Mouse (Mus musculus) urinary bladder, postnatal 36 days (tissue): ENCODE results near the gene Hist2h2aa2.
"Not testable (repeated sequence)": the region's sequence is repeated elsewhere in the genome, so short reads cannot be mapped to it uniquely, and the experiment has no call there.

Source experiments
- DNase-seq, 2 experiments: peaks; one replicate each; pipeline ENCODE4 v3.0.0; 2022; ENCODE audit warnings: low spot score in 2 of 2, mixed read lengths in 1 of 2

Gene Hist2h2aa2

DNA sequence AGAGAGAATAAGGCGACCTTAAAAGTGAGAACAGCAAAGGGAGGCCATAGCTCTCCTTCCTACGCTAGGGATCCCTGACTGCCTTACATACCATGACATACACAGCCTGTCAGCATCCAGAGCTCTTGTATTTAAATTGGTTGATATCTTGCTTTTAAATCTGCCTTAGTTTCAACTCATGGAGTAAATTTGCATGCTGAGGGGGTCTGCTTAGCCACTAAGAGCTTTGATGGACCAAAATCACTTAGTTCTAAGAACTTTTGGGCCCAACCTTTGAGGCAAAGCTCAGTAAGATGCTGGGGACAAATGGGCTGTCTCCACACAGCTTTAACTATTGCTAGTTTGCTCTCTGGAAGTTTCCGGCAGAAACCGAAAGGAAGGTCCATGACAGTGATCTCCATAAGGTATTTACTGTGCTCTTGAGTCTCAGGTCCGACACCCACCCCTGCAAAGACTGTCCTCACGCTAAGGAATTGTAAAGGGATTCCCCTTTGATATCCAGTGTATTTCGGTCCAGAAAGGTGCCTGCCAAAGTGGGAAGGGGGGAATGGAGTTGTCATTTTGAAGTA is 2.7 kb downstream of the Hist2h2aa2 start:
- DNase-seq: no peak

DNA sequence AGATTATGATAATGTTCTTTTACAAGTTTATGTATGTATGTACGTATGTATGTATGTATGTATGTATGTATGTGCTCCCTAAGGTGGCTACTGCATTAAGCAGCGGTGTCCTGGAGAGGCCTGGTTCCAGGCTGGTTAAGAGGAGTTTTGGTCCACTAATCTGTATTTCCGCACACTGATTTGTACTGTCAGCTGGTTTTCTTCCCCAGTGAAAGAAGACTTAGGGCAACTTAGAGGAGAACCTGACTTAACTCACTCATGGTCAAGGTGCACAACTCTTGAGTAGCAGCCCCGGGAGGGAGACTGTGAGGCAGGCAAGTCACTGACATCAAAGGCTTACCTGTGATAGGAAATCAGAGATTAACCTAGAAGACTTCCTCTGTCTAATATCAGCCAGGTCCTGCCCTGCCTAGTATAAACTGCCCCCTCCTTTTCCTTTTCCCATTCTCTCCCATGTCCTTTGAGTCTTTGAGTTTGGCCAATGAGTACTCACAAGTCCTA is 3.2 kb downstream of the Hist2h2aa2 start:
- no peak for DNase-seq

DNA sequence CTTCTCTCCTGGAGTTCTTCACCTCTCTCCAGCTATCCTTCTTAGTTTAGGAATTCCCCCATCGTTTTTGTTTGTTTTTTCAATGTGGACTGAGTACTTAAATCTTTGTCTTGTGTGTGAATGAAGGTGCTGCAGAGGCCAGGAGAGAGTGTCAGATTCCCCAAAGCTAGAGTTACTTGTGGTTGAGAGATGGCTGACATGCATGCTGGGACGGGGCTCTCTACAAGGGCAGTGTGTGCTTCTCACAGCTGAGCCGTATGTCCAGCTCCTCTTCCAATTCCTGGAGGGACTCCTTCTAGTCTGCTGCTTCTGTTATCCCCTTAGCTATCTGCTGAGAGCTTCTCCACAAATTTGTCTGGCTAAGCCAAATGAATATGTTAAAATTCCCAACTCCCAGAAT is 4.2 kb downstream of the Hist2h2aa2 start:
- DNase-seq: no peak

DNA sequence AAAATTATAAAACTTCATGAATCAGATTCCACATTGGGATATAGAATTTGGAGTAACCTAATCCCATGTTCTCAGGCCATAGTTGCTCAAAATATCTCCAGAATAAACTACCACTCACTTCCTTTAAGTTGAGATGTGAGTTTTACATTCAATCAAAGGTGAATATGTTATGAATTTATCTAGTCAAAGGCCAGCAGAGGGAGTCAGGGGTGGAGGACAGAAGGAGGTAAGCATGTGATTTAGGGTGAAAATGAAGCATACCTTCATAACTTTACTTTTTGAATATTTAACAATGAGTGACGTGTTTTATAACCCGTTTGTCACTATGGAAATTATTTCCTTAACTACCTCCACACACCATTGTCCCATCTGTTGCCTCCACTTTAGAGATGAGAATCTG is 5.2 kb downstream of the Hist2h2aa2 start:
- no peak for DNase-seq

DNA sequence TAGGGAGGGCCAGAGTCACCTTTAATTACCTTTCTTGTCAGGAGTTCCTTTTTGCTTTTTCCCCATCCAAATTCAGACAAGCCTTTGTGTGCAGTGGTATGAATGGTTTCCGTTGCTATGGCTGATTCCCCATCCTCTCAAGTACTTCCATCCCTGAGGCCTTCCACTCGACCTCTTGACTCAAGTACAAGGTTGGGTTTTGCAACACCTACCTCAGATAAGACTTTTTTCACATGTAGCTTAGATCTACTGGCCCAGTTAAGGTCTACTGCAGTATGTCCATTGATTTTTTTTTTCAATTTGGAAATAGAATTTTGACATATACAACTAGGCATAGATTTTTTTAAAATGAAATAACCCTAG is 8.3 kb downstream of the Hist2h2aa2 start:
- no peak for DNase-seq

DNA sequence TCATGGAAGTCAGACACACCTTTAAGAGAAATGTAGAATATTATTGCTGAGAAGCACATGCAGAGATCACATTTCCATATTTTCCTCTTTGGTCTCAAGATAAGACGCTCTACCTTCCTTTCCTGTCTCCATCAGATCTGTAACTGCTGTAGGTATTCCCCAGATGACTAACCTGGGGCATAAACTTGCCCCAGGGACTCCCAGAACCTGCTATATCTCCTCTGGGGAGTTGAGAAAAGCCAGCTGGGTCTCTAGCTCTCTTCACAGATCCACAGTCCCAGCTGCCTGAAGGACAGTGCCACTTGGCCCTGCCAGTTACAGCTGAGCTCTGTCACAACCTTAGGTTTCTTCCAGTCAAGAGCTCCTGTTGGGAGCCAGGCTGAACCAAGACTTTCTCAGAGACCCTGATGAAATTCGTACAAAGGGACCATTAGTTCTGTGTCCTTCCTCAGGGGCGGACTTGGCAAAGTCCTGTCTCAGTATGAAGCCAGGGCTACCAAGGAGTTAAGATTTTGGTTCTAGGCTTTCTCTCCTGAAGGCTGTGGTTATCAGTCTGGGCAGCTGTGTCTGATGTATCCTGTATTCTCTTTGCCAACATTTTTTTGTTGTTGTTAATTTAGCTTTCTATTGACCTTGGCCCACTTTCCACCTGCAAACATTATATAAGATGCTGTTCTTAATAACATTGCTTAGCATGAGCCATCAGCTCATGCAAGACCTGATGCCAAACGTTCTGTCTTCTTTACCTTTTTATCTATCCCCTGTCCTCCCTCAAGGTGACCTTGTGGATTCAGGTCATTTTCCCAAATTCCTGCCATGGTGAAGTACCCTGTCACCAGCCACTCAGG is 8.9 kb downstream of the Hist2h2aa2 start:
- DNase-seq: no peak

DNA sequence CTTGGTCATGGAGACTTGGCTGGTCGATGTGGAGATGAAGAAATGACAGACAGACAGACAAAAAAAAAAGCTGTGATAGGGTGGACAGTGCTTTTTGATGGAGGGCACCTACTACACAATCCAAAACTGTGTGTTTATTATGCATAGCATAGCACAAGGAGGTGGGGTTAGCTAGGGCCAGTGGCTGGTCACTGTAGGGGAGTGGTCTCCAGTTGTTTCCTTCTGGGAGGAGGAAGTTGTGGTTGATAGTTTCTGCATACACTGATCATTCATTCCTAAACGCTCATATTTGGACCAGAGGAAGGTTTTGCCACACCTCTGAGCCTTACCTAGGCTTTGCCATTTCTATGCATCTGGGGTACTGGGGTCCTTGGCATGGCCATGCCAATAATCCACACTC is 9.7 kb downstream of the Hist2h2aa2 start:
- no peak for DNase-seq

DNA sequence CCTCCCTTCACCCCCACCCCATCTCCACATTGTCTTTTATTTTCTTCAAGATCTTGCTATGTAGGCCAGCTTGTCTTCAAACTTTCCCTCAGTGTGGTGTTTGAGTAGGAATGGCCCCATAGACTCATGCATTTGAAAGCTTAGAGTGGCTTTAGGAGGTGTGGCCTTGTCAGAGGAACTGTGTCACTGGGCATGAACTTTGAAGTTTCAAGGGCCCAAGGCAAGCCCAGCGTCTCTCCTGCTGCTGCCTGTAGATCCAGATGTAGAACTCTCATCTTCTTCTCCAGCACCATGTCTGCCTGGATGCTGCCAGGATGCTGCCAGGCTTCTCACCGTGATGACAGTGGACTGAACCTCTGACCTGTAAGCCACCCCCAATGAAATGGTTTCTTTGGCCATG is 11.2 kb downstream of the Hist2h2aa2 start:
- no peak for DNase-seq

DNA sequence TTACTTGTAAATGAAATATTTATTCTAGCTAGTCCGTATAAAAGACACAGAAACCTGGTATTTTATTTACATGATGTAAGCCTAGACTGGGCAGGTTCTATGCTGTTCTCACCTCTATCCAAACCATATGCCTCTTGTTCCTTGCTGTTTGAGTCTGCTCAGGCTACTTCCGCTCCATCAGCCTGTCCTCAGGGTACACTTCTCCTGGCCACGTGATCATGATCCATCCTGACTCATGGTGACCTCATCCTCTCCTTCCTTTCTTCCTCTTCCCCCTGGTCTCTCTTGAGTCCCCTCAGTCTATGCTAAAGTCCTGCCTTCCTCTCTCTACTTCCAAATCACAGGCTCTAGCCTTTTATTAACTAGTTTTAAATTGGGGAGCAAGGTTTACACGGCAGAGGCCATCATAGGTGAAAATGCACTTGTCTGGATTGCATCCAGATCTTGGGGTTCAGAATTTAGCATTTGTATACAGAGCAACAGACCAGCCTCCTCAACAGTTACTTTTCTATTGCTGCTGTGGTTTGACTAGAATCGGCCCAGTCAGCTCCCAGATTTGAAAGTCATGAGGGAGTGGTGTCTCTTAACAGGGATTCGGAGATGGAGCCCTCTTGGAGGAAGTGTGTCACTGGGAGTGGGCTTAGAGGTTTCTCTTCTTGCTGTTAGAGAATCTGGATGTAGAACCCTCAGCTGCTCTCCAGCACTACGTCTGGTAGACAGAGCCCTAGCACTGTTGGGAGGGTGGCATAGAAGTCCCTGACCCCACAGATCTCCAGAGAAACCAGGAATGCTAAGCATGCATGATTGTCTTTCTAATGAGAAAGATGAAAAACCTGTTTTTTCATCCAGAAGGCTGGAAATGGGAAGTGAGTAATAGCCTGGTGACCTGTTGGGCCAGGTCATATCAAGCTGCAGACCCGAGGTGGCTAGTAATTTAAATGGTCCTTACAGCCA is 13.1 kb downstream of the Hist2h2aa2 start:
- peak in 1 of 2 experiments; percentile 14 for DNase-seq

DNA sequence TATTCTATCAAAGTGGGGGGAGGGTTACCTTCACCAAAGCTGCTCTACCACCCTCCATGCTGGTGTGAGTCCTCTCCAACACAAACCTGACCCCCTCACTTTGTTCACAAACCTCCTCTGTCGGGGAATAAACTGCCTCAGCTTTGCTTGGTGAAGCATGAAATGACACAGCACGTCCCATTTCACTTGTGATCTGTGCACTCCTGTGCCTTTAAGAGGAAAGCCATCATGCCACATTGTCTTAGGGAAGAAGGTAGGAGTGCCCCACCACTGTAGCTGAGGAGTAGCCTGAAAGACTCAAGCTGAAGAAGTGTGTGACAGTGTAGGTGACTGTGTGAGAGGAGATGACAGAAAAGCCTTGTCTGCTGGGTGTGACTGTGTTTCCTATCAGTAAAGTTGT is 14.7 kb downstream of the Hist2h2aa2 start:
- no peak for DNase-seq

DNA sequence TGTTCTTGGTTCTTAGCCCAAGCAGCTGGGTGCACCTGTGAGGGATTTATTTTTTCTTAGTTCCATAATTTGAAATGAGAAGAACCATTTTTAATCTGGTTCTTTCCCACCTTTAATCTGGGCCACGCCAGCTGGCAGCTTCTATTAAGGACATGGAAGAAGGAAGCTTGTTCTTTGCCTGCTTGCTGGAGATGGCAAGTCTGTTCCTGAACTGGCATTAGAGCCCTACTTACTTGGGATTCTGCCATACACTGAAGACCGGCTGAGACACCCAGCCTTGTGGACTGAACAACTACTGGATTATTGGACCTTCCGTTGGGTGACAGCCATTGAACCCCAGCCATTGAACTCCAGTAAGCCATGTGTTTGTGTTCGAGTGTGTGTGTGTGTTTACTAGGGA is 17.3 kb downstream of the Hist2h2aa2 start:
- DNase-seq: no peak

DNA sequence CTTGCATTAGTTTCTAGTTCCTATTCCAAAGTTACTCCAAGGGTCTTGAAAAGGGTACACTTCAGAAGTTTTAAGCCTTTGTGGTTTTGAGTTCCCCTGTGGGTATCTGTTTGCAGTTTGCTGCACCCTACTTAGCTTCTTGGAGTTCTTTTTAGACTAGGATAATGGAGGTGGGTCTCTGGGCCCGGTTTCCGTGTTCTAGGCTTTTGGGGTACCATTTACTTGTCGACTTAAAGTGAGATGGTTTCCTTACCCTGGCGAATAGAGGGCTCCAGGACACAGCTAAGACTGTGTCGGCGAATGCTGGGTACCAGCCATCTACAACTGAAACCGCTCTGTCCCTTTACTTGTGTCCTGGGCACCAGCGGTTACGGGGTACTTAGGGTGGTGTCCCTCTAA is 18.4 kb downstream of the Hist2h2aa2 start:
- DNase-seq: no peak

DNA sequence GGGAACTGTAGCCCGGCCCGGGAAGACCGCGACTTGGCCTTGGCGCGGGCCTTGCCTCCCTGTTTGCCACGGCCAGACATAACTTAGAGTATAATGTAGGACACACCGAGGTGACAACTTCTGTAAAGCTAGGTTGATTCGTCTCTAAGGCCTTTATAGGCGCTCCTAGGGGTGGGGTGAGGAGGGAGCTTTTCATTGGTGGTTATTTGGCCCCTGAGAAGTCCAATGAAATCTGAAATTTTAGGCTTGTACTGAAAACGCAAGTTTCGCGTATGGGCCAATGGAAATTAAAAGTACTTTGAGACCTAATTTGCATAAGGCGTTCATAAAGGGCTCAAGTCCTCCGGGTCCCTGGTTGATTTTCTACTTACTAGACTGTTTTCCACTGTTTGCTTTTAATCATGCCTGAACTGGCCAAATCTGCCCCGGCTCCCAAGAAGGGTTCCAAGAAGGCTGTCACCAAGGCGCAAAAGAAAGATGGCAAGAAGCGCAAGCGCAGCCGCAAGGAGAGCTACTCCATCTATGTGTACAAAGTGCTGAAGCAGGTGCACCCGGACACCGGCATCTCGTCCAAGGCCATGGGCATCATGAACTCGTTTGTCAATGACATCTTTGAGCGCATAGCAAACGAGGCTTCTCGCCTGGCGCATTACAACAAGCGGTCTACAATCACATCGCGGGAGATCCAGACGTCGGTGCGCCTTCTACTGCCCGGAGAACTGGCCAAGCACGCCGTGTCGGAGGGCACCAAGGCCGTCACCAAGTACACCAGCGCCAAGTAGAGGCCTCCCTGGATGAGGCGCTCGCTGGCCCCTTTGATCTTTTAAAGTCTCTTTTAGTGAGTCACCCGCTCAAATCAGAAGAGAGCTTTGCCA is 19.1 kb downstream of the Hist2h2aa2 start, which contains the start of the genes Hist2h2ac and Hist2h2be:
Gene Hist2h2ac (minus strand): TSS at position 116 of the 875 bp plus-strand sequence.
Gene Hist2h2be (plus strand): TSS at position 355 of the 875 bp plus-strand sequence.
- DNase-seq: peak; percentile 78 to 87

DNA sequence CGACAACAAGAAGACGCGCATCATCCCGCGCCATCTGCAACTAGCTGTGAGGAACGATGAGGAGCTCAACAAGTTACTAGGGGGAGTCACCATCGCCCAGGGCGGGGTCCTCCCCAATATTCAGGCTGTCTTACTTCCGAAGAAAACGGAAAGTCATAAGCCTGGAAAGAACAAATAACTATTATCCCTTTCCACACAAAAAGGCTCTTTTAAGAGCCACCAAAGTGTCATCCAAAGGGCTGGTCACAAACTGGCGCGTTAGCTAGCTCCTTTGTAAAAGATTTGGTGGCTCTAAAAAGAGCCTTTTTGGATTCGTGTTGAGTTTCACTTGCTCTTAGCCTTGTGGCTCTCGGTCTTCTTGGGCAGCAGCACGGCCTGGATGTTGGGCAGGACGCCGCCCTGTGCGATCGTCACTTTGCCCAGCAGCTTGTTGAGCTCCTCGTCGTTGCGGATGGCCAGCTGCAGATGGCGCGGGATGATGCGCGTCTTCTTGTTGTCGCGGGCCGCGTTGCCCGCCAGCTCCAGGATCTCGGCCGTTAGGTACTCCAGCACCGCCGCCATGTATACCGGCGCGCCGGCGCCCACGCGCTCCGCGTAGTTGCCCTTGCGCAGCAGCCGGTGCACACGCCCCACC is 19.8 kb downstream of the Hist2h2aa2 start:
- not testable (repeated sequence) for DNase-seq

DNA sequence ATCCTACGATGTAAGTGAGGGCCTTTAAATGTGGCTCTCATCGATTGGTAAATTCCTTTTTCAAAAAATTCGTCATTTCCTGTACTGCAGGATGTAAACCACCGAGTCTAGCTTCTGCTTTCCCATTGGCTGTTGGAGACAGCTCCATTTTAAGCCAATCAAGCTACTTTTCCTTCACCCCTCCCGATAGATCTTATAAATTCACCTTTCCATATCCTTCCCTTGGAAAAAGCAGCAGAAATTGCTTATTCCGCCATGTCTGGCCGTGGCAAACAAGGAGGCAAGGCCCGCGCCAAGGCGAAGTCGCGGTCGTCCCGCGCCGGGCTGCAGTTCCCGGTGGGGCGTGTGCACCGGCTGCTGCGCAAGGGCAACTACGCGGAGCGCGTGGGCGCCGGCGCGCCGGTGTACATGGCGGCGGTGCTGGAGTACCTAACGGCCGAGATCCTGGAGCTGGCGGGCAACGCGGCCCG is 20.4 kb downstream of the Hist2h2aa2 start, which contains the start of the genes Bola1 and Hist2h2ab:
Gene Bola1 (minus strand): TSS at position 49 of the 470 bp plus-strand sequence.
Gene Hist2h2ab (plus strand): TSS at position 205 of the 470 bp plus-strand sequence.
- DNase-seq: peak; percentile 65 to 67

DNA sequence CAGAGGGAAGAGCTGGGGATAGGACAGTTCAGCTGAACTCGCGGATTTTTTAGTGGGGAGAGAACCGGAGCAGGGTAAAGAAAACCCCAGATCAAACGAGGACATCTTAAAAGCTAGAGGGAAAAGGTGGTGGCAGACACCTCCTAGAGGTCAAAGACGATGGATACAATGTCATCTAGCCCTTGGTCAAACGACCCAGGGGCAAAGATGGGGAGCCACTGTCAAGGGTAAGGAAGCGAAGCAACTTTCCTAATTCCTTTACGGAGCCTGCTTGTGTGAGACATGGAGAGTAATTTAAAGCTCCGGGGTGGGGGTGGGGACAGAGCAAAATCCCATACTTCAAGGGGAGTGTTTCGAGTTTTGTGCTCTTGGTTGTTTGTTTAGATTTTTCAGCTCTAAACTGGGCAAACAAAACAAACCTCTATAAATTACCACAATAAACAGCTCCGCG is 20.9 kb downstream of the Hist2h2aa2 start:
- no peak for DNase-seq

DNA sequence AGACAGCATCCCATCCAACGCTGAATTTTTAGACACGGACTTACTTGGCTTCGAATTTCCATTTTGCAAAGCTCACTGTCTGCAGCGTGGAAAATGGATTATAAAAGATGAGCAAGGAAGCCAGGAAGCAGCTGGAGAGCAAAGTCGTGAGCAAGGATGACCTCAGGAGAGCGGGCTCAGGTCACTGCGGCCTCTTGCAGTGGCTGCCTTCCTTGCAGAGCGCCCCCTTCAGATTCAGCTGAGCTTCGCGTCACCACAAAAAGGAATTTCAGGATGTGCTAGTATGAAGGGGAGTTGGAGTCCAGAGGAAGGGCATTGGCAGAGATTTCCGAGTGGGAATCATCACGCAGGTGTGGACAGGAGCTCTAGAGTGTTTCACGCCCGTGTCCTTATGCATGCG is 30.8 kb downstream of the Hist2h2aa2 start:
- DNase-seq: no peak

DNA sequence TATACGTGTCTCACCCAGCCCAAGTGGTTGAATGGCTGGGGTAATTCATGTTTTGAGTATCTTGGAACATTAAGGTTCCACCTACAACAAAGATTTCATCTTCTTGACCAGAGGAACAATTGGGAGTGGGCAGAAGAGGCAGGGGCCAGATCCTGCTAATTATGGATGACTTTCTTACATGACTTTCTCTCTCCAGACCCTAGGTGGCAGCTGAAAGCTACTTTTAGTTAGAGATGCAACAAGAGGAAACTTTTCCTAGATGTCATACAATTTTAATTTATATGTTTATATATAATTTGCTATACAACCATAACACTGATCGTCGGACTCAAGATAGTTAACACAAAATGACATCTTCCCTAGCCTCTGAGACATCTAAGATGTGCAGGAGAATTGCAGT is 32.3 kb downstream of the Hist2h2aa2 start:
- no peak for DNase-seq

DNA sequence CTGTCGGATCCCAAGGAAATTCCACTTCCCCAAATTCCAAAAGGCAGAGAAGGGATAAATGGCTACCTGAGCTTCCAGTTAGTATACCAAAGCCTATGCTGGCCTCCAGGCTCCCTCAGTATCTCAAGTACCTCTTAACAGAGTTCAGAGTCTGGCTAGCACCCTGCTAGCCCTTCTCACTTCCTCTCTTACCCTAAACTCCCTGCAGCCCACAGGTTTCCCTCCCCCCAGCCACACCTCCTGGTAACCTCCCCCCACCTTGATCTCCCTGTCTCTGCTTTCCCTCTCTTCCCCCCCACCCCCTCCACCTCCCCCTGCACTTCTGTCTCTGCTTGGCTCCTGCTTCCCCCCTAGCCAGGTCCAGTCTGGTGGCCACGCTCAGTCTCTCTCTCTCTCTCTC is 40.3 kb downstream of the Hist2h2aa2 start:
- no peak for DNase-seq
